ENCODE assay signal across 9 mouse cellular contexts in the genomic region with DNA sequence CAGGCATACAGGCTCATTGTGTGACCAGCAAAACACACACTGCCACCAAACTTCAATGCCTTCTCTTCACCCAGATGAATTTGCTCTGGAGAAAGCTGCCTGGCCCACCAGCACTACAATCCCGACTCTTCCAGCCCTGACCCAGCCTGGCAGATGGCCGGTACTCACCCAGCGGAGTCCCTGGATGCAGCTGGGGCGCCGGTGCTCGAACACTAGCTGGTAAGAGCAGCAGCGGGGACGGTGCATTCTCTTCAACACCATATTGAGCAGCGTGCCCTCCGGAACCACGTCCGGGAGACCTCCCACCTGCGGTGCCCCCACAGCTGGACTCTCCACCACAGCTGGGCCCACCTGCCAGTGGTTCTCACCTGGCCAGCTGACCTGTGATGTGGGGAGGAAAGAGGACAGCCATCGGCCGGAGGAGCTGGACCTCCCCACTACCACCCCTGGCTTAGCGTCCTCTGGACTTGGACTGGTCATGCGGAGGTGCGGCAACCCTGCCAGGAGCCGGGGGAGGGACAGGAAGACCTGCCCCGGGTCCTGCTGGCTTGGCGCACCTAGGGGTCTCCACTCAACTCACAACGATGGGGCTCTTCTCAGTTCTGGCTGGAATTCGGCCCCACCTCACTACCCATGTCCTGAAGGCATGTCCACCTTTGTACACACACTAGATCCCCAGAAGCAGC. TPM values are rescaled to one million over a fixed set of nuclear protein-coding genes. Genes with fewer than 3 reads are reported as not detected.
A peak's percentile ranks its signal among the peaks of the same experiment; 100 is the strongest.
DNase-seq lines count a peak whose midpoint lies in the region; ATAC-seq and TF ChIP-seq lines count a peak whose summit lies in the region.
"Had no signal": no experiment of that assay in that cellular context is flagged by ENCODE, and none has a peak within 500 bp of the region (broad histone marks: within the 10 kb centered on the region; RNA-seq: fewer than 3 reads in every experiment).

No protein-coding gene starts in this region.

- peak overlapping the region; percentile 87 for H3K4me2 ChIP-seq in heart, embryonic 13.5 days
- peak overlapping the region; percentile 94 for H3K4me2 ChIP-seq in embryonic facial prominence, embryonic 12.5 days (replicated peaks)
- H3K4me2 ChIP-seq in intestine, postnatal 0 days (replicated peaks; ENCODE audit: low read depth), result peak overlapping the region; percentile 70
- peak overlapping the region; percentile 98 for H3K4me2 ChIP-seq in lung, embryonic 16.5 days (ENCODE audit: low read depth, low read length)

- peaks cover 58% of the 10 kb centered on the region for H3K4me1 ChIP-seq in heart, embryonic 13.5 days
- H3K4me1 ChIP-seq in embryonic facial prominence, embryonic 12.5 days, result peaks cover 36% of the 10 kb centered on the region
- H3K4me1 ChIP-seq in intestine, postnatal 0 days (replicated peaks; ENCODE audit: control insufficient read depth, insufficient read depth, low read length), result no peaks in the 10 kb centered on the region; the same call in 1 of the 2 replicates
- H3K4me1 ChIP-seq in lung, embryonic 16.5 days (replicated peaks; ENCODE audit: control insufficient read depth, insufficient read depth, low read length), result peaks cover 52% of the 10 kb centered on the region

- H3K9ac ChIP-seq in heart, embryonic 13.5 days, result peak overlapping the region; percentile 81
- H3K9ac ChIP-seq in embryonic facial prominence, embryonic 12.5 days, result 0 out of 2 replicates have a peak overlapping the region, but pooled peaks have one; percentile 47
- peak overlapping the region; percentile 35 for H3K9ac ChIP-seq in intestine, postnatal 0 days (ENCODE audit: low read depth, low read length)
- H3K9ac ChIP-seq in lung, embryonic 16.5 days (ENCODE audit: low read length), result peak overlapping the region; percentile 82

- no peak for TF ChIP-seq CTCF in intestine, postnatal 0 days (IDR thresholded peaks at IDR 0.05; ENCODE audit: low read depth)

- H3K4me3 ChIP-seq in heart, embryonic 13.5 days, result peak overlapping the region; percentile 58
- H3K4me3 ChIP-seq in embryonic facial prominence, embryonic 12.5 days, result peak overlapping the region; percentile 48
- H3K4me3 ChIP-seq in intestine, postnatal 0 days (ENCODE audit: low read depth, low read length), result peak overlapping the region; percentile 46
- H3K4me3 ChIP-seq in lung, embryonic 16.5 days (ENCODE audit: low read length), result peak overlapping the region; percentile 60

- H3K9me3 ChIP-seq in heart, embryonic 13.5 days, result no peaks in the 10 kb centered on the region
- H3K9me3 ChIP-seq in embryonic facial prominence, embryonic 12.5 days, result no peaks in the 10 kb centered on the region
- H3K9me3 ChIP-seq in intestine, postnatal 0 days (ENCODE audit: control insufficient read depth), result no peaks in the 10 kb centered on the region
- H3K9me3 ChIP-seq in lung, embryonic 16.5 days (ENCODE audit: control insufficient read depth, low read length), result no peaks in the 10 kb centered on the region

- H3K36me3 ChIP-seq in heart, embryonic 13.5 days, result 0 out of 2 replicates have a peak, but pooled peaks cover 4% of the 10 kb centered on the region
- no peaks in the 10 kb centered on the region for H3K36me3 ChIP-seq in embryonic facial prominence, embryonic 12.5 days
- H3K36me3 ChIP-seq in intestine, postnatal 0 days (ENCODE audit: control insufficient read depth, insufficient read depth), result no peaks in the 10 kb centered on the region
- H3K36me3 ChIP-seq in lung, embryonic 16.5 days (ENCODE audit: control insufficient read depth, insufficient read depth, low read length), result no peaks in the 10 kb centered on the region

- H3K27ac ChIP-seq in heart, embryonic 13.5 days (replicated peaks), result peak overlapping the region; percentile 82
- 0 out of 2 replicates have a peak overlapping the region, but pooled peaks have one; percentile 38 for H3K27ac ChIP-seq in embryonic facial prominence, embryonic 12.5 days
- H3K27ac ChIP-seq in intestine, postnatal 0 days (ENCODE audit: low read depth, low read length), result no peak overlapping the region; the same call in 1 of the 2 replicates
- peak overlapping the region; percentile 89 for H3K27ac ChIP-seq in lung, embryonic 16.5 days (ENCODE audit: low read length)

- DNase-seq in heart, adult 8-10 months (ENCODE audit: low spot score), result no peak
- no peak for DNase-seq in frontal cortex, postnatal 14 days (ENCODE audit: low spot score in 2 of 2)
- DNase-seq in MN1 (ENCODE audit: low spot score), result no peak
- DNase-seq in right cerebral cortex, postnatal 25 days, result no peak

- 10% methylated on average over 23 of the region's 23 CpGs for WGBS in heart, embryonic 13.5 days
- 11% methylated on average over 23 of the region's 23 CpGs for WGBS in embryonic facial prominence, embryonic 12.5 days
- 20% methylated on average over 23 of the region's 23 CpGs for WGBS in intestine, postnatal 0 days
- 9% methylated on average over 22 of the region's 23 CpGs for WGBS in lung, embryonic 16.5 days

- no peak for ATAC-seq in heart, embryonic 13.5 days (ENCODE audit: extremely low read depth, insufficient number of reproducible peaks, low FRiP score, low TSS enrichment)
- ATAC-seq in embryonic facial prominence, embryonic 12.5 days (ENCODE audit: insufficient number of reproducible peaks, insufficient read depth, low FRiP score, low TSS enrichment), result no peak
- ATAC-seq in intestine, postnatal 0 days, result no peak
- no peak; the same call in 1 of the 2 replicates for ATAC-seq in lung, embryonic 16.5 days (ENCODE audit: low read depth)

- peaks cover 29% of the 10 kb centered on the region for H3K27me3 ChIP-seq in heart, embryonic 13.5 days (replicated peaks)
- H3K27me3 ChIP-seq in embryonic facial prominence, embryonic 12.5 days, result peaks cover 41% of the 10 kb centered on the region
- peaks cover 32% of the 10 kb centered on the region for H3K27me3 ChIP-seq in intestine, postnatal 0 days (replicated peaks; ENCODE audit: control insufficient read depth, insufficient read depth, low read length)
- H3K27me3 ChIP-seq in lung, embryonic 16.5 days (ENCODE audit: control insufficient read depth, insufficient read depth, low read depth, low read length), result peaks cover 3% of the 10 kb centered on the region; the same call in 1 of the 2 replicates
- H3K27me3 ChIP-seq: Patski had no signal

RNA-seq across cellular contexts. Expression of a gene that starts 1.0 kb away (rescaled TPM):
- 22.1 and 25.4 TPM in 2 replicates for polyA plus RNA-seq in heart, embryonic 13.5 days (2015; fragmentation: Nextera tagmentation; extraction: Ambion mirVana)
- 10 to 100 TPM; 20.5 to 27.4 (median 23.8) TPM for total RNA-seq in heart, adult 8-10 months (2022)
- 10.5 and 10.8 TPM in 2 replicates for polyA plus RNA-seq in embryonic facial prominence, embryonic 12.5 days (2016; fragmentation: Nextera tagmentation; extraction: Ambion mirVana)
- 2.7 and 3.5 TPM in 2 replicates for polyA plus RNA-seq in intestine, postnatal 0 days (2015; fragmentation: Nextera tagmentation; extraction: Ambion mirVana)
- 20.8 and 22.7 TPM in 2 replicates for polyA plus RNA-seq in lung, embryonic 16.5 days (2015; fragmentation: Nextera tagmentation; extraction: Ambion mirVana)

RNA-seq across cellular contexts. Expression of a gene that starts 11.6 kb away (rescaled TPM):
- 70.2 and 70.8 TPM in 2 replicates for polyA plus RNA-seq in heart, embryonic 13.5 days (2015; fragmentation: Nextera tagmentation; extraction: Ambion mirVana)
- 10 to 100 TPM; 63.6 to 76.6 (median 67.9) TPM for total RNA-seq in heart, adult 8-10 months (2022)
- 29.4 and 32.6 TPM in 2 replicates for polyA plus RNA-seq in embryonic facial prominence, embryonic 12.5 days (2016; fragmentation: Nextera tagmentation; extraction: Ambion mirVana)
- polyA plus RNA-seq in intestine, postnatal 0 days (2015; fragmentation: Nextera tagmentation; extraction: Ambion mirVana), result 23.1 and 24.3 TPM in 2 replicates
- 46.8 and 49.5 TPM in 2 replicates for polyA plus RNA-seq in lung, embryonic 16.5 days (2015; fragmentation: Nextera tagmentation; extraction: Ambion mirVana)

RNA-seq across cellular contexts. Expression of a gene that starts 35.6 kb away (rescaled TPM):
- 0.23 and 0.45 TPM in 2 replicates for polyA plus RNA-seq in heart, embryonic 13.5 days (2015; fragmentation: Nextera tagmentation; extraction: Ambion mirVana)
- 1 to 10 TPM; 1.3 to 2.3 (median 1.7) TPM for total RNA-seq in heart, adult 8-10 months (2022)
- 0.09 and 0.33 TPM in 2 replicates for polyA plus RNA-seq in embryonic facial prominence, embryonic 12.5 days (2016; fragmentation: Nextera tagmentation; extraction: Ambion mirVana)
- 0.40 and 0.42 TPM in 2 replicates for polyA plus RNA-seq in intestine, postnatal 0 days (2015; fragmentation: Nextera tagmentation; extraction: Ambion mirVana)
- 0.55 and 1.6 TPM in 2 replicates for polyA plus RNA-seq in lung, embryonic 16.5 days (2015; fragmentation: Nextera tagmentation; extraction: Ambion mirVana)
